Mouse (Mus musculus) midbrain, embryonic 14.5 days (tissue): ENCODE measurements around the gene 5730522E02Rik. TPM values are rescaled to one million over a fixed set of nuclear protein-coding genes. Genes with fewer than 3 reads are reported as not detected.

Experiments
- ATAC-seq: fragments of 200-750 bp; cut with Nextera tagmentation; 2 replicates; pipeline ENCODE4 v1.8.0; 2017; ENCODE audit warnings: moderate number of reproducible peaks, moderate library complexity; ENCODE audit not compliant: low FRiP score, low TSS enrichment
- DNase-seq: peaks from one replicate; pipeline ENCODE4 v3.0.0-alpha.2; 2015
- H3K27ac ChIP-seq: fragments of 300-500 bp; sonication (generic); replicated peaks from 2 replicates; pipeline ENCODE4 v1.5.1; 2014; ENCODE audit warnings: mild to moderate bottlenecking, low read depth, low read length, moderate library complexity
- H3K27me3 ChIP-seq: fragments of 300-500 bp; sonication (generic); 2 replicates; pipeline ENCODE4 v1.6.1; 2014; ENCODE audit warnings: low read length, control low read depth, mixed read lengths; ENCODE audit not compliant: control insufficient read depth, insufficient read depth
- H3K36me3 ChIP-seq: fragments of 300-500 bp; sonication (generic); 2 replicates; pipeline ENCODE4 v1.6.1; 2014; ENCODE audit warnings: low read length, control low read depth; ENCODE audit not compliant: control insufficient read depth, insufficient read depth
- H3K4me1 ChIP-seq: fragments of 300-500 bp; sonication (generic); 2 replicates; pipeline ENCODE4 v1.6.1; 2014; ENCODE audit warnings: mild to moderate bottlenecking, antibody characterized with exemption, low read length, control low read depth; ENCODE audit not compliant: control insufficient read depth, insufficient read depth
- H3K4me2 ChIP-seq: fragments of 300-500 bp; sonication (generic); 2 replicates; pipeline ENCODE4 v1.6.1; 2014; ENCODE audit warnings: mild to moderate bottlenecking, low read length, moderate library complexity
- H3K4me3 ChIP-seq: fragments of 300-500 bp; sonication (generic); replicated peaks from 2 replicates; pipeline ENCODE4 v1.5.1; 2014; ENCODE audit warnings: low read depth, low read length
- H3K9ac ChIP-seq: fragments of 300-500 bp; sonication (generic); replicated peaks from 2 replicates; pipeline ENCODE4 v1.6.1; 2014; ENCODE audit warnings: mild to moderate bottlenecking, low read length, moderate library complexity
- H3K9me3 ChIP-seq: fragments of 300-500 bp; sonication (generic); 2 replicates; pipeline ENCODE4 v1.6.1; 2016; ENCODE audit warnings: low read length, control low read depth, mixed read lengths; ENCODE audit not compliant: control insufficient read depth
- whole genome bisulfite sequencing: fragments of 180-500 bp; shearing (Covaris S2); extraction: QIAGEN DNeasy Blood & Tissue Kit; methylation state at CpG from one replicate; pipeline ENCODE4 v1.1.7; 2014; 5-methylcytosine and 5-hydroxymethylcytosine counted together
- polyA plus RNA-seq: library from polyadenylated mRNA; unstranded; fragments of >200 nt; fragmentation: Nextera tagmentation; extraction: Ambion mirVana; gene quantifications from 2 replicates; pipeline ENCODE4 v1.2.1, GENCODE M21; 2014

Gene 5730522E02Rik
- polyA plus RNA-seq, 1 experiment from 2014 or later, result 14.8 TPM

GRCm38 (mm10) chr11:26013527-26013926 lies 197.0 kb downstream of the 5730522E02Rik start:
- Histone ChIP-seq H3K9ac (no peak overlapping the region), H3K36me3 (no peaks in the 10 kb centered on the region), H3K4me2 (no peak overlapping the region), H3K9me3 (no peaks in the 10 kb centered on the region), H3K4me3 (no peak overlapping the region), H3K27ac (no peak overlapping the region), H3K27me3 (no peaks in the 10 kb centered on the region), H3K4me1 (0 out of 2 replicates have a peak, but pooled peaks cover 5% of the 10 kb centered on the region)
- WGBS, result 74% methylated on average over 2 of the region's 2 CpGs
- ATAC-seq (no peak), DNase-seq (no peak)

- Histone ChIP-seq H3K4me3 (no peak overlapping the region), H3K27me3 (no peaks in the 10 kb centered on the region), H3K9me3 (no peaks in the 10 kb centered on the region), H3K4me2 (no peak overlapping the region), H3K9ac (no peak overlapping the region), H3K36me3 (no peaks in the 10 kb centered on the region), H3K4me1 (no peaks in the 10 kb centered on the region; the same call in 1 of the 2 replicates), H3K27ac (no peak overlapping the region)
- no peak for ATAC-seq
- 74% methylated on average over 4 of the region's 4 CpGs for WGBS
- DNase-seq, result no peak
These were observed 206.5 kb downstream of the 5730522E02Rik start for GRCm38 (mm10) chr11:26004018-26004417.

GRCm38 (mm10) chr11:25999738-26000137 lies 210.8 kb downstream of the 5730522E02Rik start:
- Histone ChIP-seq H3K36me3 (no peaks in the 10 kb centered on the region), H3K27ac (no peak overlapping the region), H3K27me3 (no peaks in the 10 kb centered on the region), H3K9me3 (no peaks in the 10 kb centered on the region), H3K4me2 (no peak overlapping the region), H3K4me3 (no peak overlapping the region), H3K4me1 (no peaks in the 10 kb centered on the region), H3K9ac (no peak overlapping the region)
- no peak for DNase-seq
- 71% methylated on average over 5 of the region's 5 CpGs for WGBS
- no peak for ATAC-seq

GRCm38 (mm10) chr11:25997469-25997868 lies 213.1 kb downstream of the 5730522E02Rik start:
- no peak overlapping the region for H3K27ac ChIP-seq
- H3K4me3 ChIP-seq, result no peak overlapping the region
- no peaks in the 10 kb centered on the region for H3K36me3 ChIP-seq
- H3K27me3 ChIP-seq, result no peaks in the 10 kb centered on the region
- DNase-seq (no peak), ATAC-seq (no peak)
- H3K9me3 ChIP-seq, result no peaks in the 10 kb centered on the region
- 84% methylated on average over 4 of the region's 4 CpGs for WGBS
- no peak overlapping the region for H3K9ac ChIP-seq
- no peaks in the 10 kb centered on the region for H3K4me1 ChIP-seq
- no peak overlapping the region for H3K4me2 ChIP-seq

GRCm38 (mm10) chr11:25994128-25994527 lies 216.4 kb downstream of the 5730522E02Rik start:
- no peak overlapping the region for H3K4me2 ChIP-seq
- ATAC-seq, result no peak
- no peak for DNase-seq
- H3K9ac ChIP-seq, result no peak overlapping the region
- no peaks in the 10 kb centered on the region for H3K9me3 ChIP-seq
- no peaks in the 10 kb centered on the region for H3K36me3 ChIP-seq
- 29% methylated on average over 2 of the region's 2 CpGs for WGBS
- no peaks in the 10 kb centered on the region for H3K4me1 ChIP-seq
- H3K4me3 ChIP-seq, result no peak overlapping the region
- no peaks in the 10 kb centered on the region for H3K27me3 ChIP-seq
- H3K27ac ChIP-seq, result no peak overlapping the region

- Histone ChIP-seq H3K4me2 (no peak overlapping the region), H3K4me3 (no peak overlapping the region), H3K36me3 (no peaks in the 10 kb centered on the region), H3K27ac (no peak overlapping the region), H3K27me3 (no peaks in the 10 kb centered on the region), H3K4me1 (no peaks in the 10 kb centered on the region), H3K9me3 (no peaks in the 10 kb centered on the region), H3K9ac (no peak overlapping the region)
- 89% methylated on average over 1 of the region's 1 CpGs for WGBS
- DNase-seq (no peak), ATAC-seq (no peak)
These were observed 218.3 kb downstream of the 5730522E02Rik start for GRCm38 (mm10) chr11:25992216-25992615.

- Histone ChIP-seq H3K36me3 (no peaks in the 10 kb centered on the region), H3K4me3 (no peak overlapping the region), H3K27ac (no peak overlapping the region), H3K9me3 (no peaks in the 10 kb centered on the region), H3K4me2 (no peak overlapping the region), H3K4me1 (no peaks in the 10 kb centered on the region), H3K27me3 (no peaks in the 10 kb centered on the region), H3K9ac (no peak overlapping the region)
- WGBS, result 65% methylated on average over 5 of the region's 5 CpGs
- no peak for DNase-seq
- no peak for ATAC-seq
These were observed 231.8 kb downstream of the 5730522E02Rik start for GRCm38 (mm10) chr11:25978736-25979276.

- no peaks in the 10 kb centered on the region for H3K9me3 ChIP-seq
- H3K27me3 ChIP-seq, result no peaks in the 10 kb centered on the region
- H3K27ac ChIP-seq, result no peak overlapping the region
- H3K4me2 ChIP-seq, result no peak overlapping the region
- no peak overlapping the region for H3K4me3 ChIP-seq
- H3K4me1 ChIP-seq, result peaks cover 7% of the 10 kb centered on the region; the same call in 1 of the 2 replicates
- H3K36me3 ChIP-seq, result no peaks in the 10 kb centered on the region
- no peak for DNase-seq
- WGBS, result 55% methylated on average over 5 of the region's 5 CpGs
- no peak overlapping the region for H3K9ac ChIP-seq
- ATAC-seq, result no peak
These were observed 269.1 kb downstream of the 5730522E02Rik start for GRCm38 (mm10) chr11:25941504-25941903.

GRCm38 (mm10) chr11:25940716-25941294 lies 269.8 kb downstream of the 5730522E02Rik start:
- H3K9ac ChIP-seq, result no peak overlapping the region
- 78% methylated on average over 4 of the region's 4 CpGs for WGBS
- no peak; the same call in 1 of the 2 replicates for ATAC-seq
- no peak for DNase-seq
- H3K27ac ChIP-seq, result 0 out of 2 replicates have a peak overlapping the region, but pooled peaks have one; percentile 26
- H3K4me3 ChIP-seq, result no peak overlapping the region
- peaks cover 7% of the 10 kb centered on the region; the same call in 1 of the 2 replicates for H3K4me1 ChIP-seq
- no peaks in the 10 kb centered on the region for H3K9me3 ChIP-seq
- H3K4me2 ChIP-seq, result no peak overlapping the region
- H3K27me3 ChIP-seq, result no peaks in the 10 kb centered on the region
- no peaks in the 10 kb centered on the region for H3K36me3 ChIP-seq
